ENCODE assay signal across 7 mouse cellular contexts in genomic region chr3:88141787-88142523, GRCm38 (mm10). TPM values are rescaled to one million over a fixed set of nuclear protein-coding genes. Genes with fewer than 3 reads are reported as not detected.
DNase-seq lines count a peak whose midpoint lies in the region; ATAC-seq and TF ChIP-seq lines count a peak whose summit lies in the region.

TSS of gene Mef2d (plus strand) at chr3:88142372.

- H3K9me3 ChIP-seq in embryonic facial prominence, embryonic 10.5 days = no peaks in the 10 kb centered on the region
- H3K9me3 ChIP-seq in intestine, postnatal 0 days (ENCODE audit: control insufficient read depth) = no peaks in the 10 kb centered on the region
- no peaks in the 10 kb centered on the region for H3K9me3 ChIP-seq in midbrain, embryonic 12.5 days

- peak within 1 kb of the TSS; percentile 92 for H3K27ac ChIP-seq in embryonic facial prominence, embryonic 10.5 days (replicated peaks)
- H3K27ac ChIP-seq in intestine, postnatal 0 days (ENCODE audit: low read depth, low read length) = peak within 1 kb of the TSS; percentile 100
- H3K27ac ChIP-seq in midbrain, embryonic 12.5 days (replicated peaks) = peak within 1 kb of the TSS; percentile 94
- H3K27ac ChIP-seq in small intestine, adult 2 months (ENCODE audit: insufficient read depth, low read depth, low read length) = peak within 1 kb of the TSS; percentile 96

- intact Hi-C loops in left cerebral cortex, postnatal 4 days (cut with DNase I) = no loop called here

- DNase-seq in adrenal gland, postnatal 10 days = peak; percentile 98
- peak; percentile 97 for DNase-seq in embryonic facial prominence, embryonic 10.5 days (ENCODE audit: low spot score)
- no peak for DNase-seq in gonadal fat pad, adult 2 months (ENCODE audit: low read depth)
- DNase-seq in left cerebral cortex, postnatal 4 days = peak; percentile 98

- H3K27me3 ChIP-seq in embryonic facial prominence, embryonic 10.5 days (replicated peaks; ENCODE audit: low read depth, poor library complexity, severe bottlenecking) = peaks cover 26% of the 10 kb centered on the region
- H3K27me3 ChIP-seq in intestine, postnatal 0 days (replicated peaks; ENCODE audit: control insufficient read depth, insufficient read depth, low read length) = no peaks in the 10 kb centered on the region
- peaks cover 27% of the 10 kb centered on the region for H3K27me3 ChIP-seq in midbrain, embryonic 12.5 days
- H3K27me3 ChIP-seq in small intestine, adult 2 months (ENCODE audit: control insufficient read depth, insufficient read depth, low read length) = no peaks in the 10 kb centered on the region

- H3K4me1 ChIP-seq in embryonic facial prominence, embryonic 10.5 days = peaks cover 94% of the 10 kb centered on the region
- H3K4me1 ChIP-seq in intestine, postnatal 0 days (replicated peaks; ENCODE audit: control insufficient read depth, insufficient read depth, low read length) = peaks cover 28% of the 10 kb centered on the region
- H3K4me1 ChIP-seq in midbrain, embryonic 12.5 days = peaks cover 63% of the 10 kb centered on the region
- H3K4me1 ChIP-seq in small intestine, adult 2 months (ENCODE audit: control insufficient read depth, insufficient read depth, insufficient read length, low read length) = peaks cover 53% of the 10 kb centered on the region

- TF ChIP-seq POLR2A in small intestine, adult 2 months (IDR thresholded peaks at IDR 0.05; ENCODE audit: low read depth, low read length) = peak; percentile 82

- peak within 1 kb of the TSS; percentile 90 for H3K4me3 ChIP-seq in embryonic facial prominence, embryonic 10.5 days
- peak within 1 kb of the TSS; percentile 78 for H3K4me3 ChIP-seq in intestine, postnatal 0 days (ENCODE audit: low read depth, low read length)
- peak within 1 kb of the TSS; percentile 89 for H3K4me3 ChIP-seq in midbrain, embryonic 12.5 days
- H3K4me3 ChIP-seq in small intestine, adult 2 months (ENCODE audit: low read depth, low read length) = peak within 1 kb of the TSS; percentile 91

- peak; percentile 84 for ATAC-seq in intestine, postnatal 0 days
- ATAC-seq in midbrain, embryonic 12.5 days (ENCODE audit: low FRiP score, low read depth) = peak; percentile 85

- TF ChIP-seq CTCF in intestine, postnatal 0 days (IDR thresholded peaks at IDR 0.05; ENCODE audit: low read depth) = peak; percentile 69
- peak; percentile 46; the same call in 1 of the 2 replicates for TF ChIP-seq CTCF in small intestine, adult 2 months (IDR thresholded peaks at IDR 0.05; ENCODE audit: extremely low read depth, insufficient read length, insufficient replicate concordance, low read depth, low read length)

- WGBS in embryonic facial prominence, embryonic 10.5 days = 0% methylated on average over 51 of the region's 52 CpGs
- WGBS in intestine, postnatal 0 days = 1% methylated on average over 41 of the region's 52 CpGs
- WGBS in midbrain, embryonic 12.5 days = under 1% methylated on average over 44 of the region's 52 CpGs
- WGBS in small intestine, adult 2 months = under 1% methylated on average over 51 of the region's 52 CpGs

- H3K36me3 ChIP-seq in embryonic facial prominence, embryonic 10.5 days (replicated peaks) = no peaks in the 10 kb centered on the region
- H3K36me3 ChIP-seq in intestine, postnatal 0 days (ENCODE audit: control insufficient read depth, insufficient read depth) = no peaks in the 10 kb centered on the region
- no peaks in the 10 kb centered on the region for H3K36me3 ChIP-seq in midbrain, embryonic 12.5 days
- no peaks in the 10 kb centered on the region for H3K36me3 ChIP-seq in small intestine, adult 2 months (ENCODE audit: control insufficient read depth, insufficient read depth, low read length)

- H3K4me2 ChIP-seq in intestine, postnatal 0 days (replicated peaks; ENCODE audit: low read depth) = peak within 1 kb of the TSS; percentile 85
- peak within 1 kb of the TSS; percentile 92 for H3K4me2 ChIP-seq in midbrain, embryonic 12.5 days (replicated peaks)

- peak within 1 kb of the TSS; percentile 89 for H3K9ac ChIP-seq in intestine, postnatal 0 days (ENCODE audit: low read depth, low read length)
- peak within 1 kb of the TSS; percentile 86 for H3K9ac ChIP-seq in midbrain, embryonic 12.5 days (replicated peaks)

RNA-seq across cellular contexts. Expression of gene Mef2d, which starts in this region (rescaled TPM):
- 10 to 100 TPM; 85.7 to 86.6 TPM for total RNA-seq in adrenal gland, postnatal 10 days (2021)
- polyA plus RNA-seq in embryonic facial prominence, embryonic 10.5 days (2016; fragmentation: Nextera tagmentation; extraction: Ambion mirVana) = 11.1 and 12.1 TPM in 2 replicates
- polyA plus RNA-seq in gonadal fat pad, adult 2 months (2012; rRNA removed) = 39.5 and 41.9 TPM in 2 replicates
- polyA plus RNA-seq in intestine, postnatal 0 days (2015; fragmentation: Nextera tagmentation; extraction: Ambion mirVana) = 15.8 and 16.2 TPM in 2 replicates
- 100 to 1,000 TPM; 113 to 121 TPM for total RNA-seq in left cerebral cortex, postnatal 4 days (2021)
- 15.1 and 17.6 TPM in 2 replicates for polyA plus RNA-seq in midbrain, embryonic 12.5 days (2016; fragmentation: Nextera tagmentation; extraction: Ambion mirVana)
- polyA plus RNA-seq in small intestine, adult 2 months (2012; rRNA removed) = 61.9 and 89.7 TPM in 2 replicates
